Mouse (Mus musculus) neural tube, embryonic 10.5 days (tissue): Measurements from ENCODE around the gene Rnf8.

Source experiments
- DNase-seq: peaks from one replicate; pipeline ENCODE4 v3.0.0-alpha.2; 2017; ENCODE audit warnings: low spot score; ENCODE audit errors: extremely low spot score

The Rnf8 gene

DNA sequence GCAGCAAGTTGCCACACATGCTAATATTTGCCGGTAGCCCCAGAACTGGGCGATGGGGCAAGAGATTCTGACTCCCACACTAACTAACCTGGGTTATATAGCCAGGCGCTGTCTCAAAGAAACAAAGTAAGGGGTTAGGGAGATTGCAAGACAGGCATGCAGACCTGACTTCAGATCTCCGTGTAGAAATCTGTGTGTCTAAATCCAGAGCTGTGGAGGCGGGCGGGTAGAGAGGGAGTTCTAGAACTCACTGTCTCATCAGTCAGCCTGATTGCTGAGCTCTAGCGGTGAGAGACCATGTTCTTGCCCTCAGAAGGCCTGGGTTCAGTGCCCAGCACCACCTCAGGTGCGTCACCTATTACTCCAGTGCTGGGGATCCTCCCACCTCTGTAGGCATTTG, 8.9 kb downstream of the Rnf8 start:
- no peak for DNase-seq

DNA sequence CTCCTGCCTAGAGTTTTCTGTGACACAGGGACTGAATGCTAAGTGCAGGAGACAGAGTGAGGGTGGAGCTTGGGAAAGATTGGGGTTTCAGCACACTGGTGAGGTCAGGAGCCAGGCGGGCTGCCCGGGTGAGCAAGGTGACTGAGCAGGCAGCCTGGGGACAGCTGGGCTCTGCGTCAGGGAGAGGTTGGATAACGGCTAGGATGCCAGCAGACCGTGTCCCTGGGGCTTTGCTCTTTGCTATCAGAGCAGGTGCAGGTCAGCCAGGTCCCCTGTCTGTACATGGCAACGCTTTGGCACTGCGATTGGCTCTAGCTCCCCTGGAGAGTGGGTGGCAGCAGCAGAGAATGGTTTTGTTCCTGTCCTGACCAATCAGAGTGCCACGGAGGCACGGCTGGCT, 12.7 kb downstream of the Rnf8 start:
- no peak for DNase-seq

GRCm38 (mm10) chr17:29628946-29629345, 14.4 kb downstream of the Rnf8 start:
- DNase-seq: no peak

DNA sequence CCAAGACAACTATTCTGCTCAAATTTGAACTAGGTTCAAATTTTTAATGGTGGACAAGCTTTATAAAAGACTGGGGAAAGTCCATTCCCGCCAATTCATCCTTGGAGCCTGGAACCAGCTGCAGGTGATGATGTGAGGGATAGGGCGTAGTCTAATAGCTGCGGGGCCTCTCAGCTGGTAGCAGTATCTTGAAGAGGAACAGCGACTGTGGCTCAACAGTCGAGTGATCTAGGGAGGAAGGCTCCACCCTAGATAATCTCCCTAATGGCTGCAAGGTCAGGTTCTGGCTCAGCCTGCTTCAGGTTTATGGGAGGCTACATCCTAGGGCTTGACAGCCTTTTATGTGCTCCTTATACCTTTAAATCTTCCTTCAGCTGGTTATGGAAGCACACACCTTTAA, 15.0 kb downstream of the Rnf8 start:
- DNase-seq: no peak

DNA sequence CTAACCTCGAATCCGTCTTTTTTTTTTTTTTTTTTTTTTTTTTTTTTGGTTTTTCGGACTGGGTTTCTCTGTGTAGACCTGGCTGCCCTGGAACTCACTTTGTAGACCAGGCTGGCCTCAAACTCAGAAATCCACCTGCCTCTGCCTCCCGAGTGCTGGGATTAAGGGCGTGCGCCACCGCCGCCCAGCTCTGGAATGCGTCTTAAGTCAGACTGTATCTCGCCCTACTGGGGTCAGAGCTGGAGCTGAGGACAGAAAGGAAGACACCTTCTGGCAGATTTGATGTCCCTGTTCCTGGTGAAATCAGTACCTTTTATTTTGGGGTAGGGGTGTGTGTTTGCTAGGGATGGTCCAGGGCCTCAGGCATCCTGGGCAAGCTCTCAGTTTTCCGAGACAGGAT, 17.7 kb downstream of the Rnf8 start:
- no peak for DNase-seq

DNA sequence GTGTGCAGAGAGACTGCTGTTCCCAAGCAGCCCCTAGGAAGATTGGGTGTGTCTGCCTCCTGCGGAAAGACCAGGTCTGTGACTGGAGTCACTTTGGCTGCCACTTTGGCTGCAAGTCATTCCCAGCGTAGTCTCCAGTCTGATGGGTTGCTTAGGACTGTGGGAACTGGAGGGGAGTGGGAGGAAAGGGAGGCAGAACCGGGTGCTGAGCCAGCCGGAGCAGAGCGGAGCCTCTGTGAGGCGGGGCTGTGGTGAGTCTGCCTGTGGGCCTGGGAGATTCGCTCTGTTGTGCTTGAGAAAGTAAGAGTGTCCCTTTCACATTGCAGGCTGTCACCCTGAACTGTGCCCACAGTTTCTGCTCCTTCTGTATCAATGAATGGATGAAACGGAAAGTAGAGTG, 20.9 kb downstream of the Rnf8 start:
- no peak for DNase-seq

GRCm38 (mm10) chr17:29636118-29636517, 21.5 kb downstream of the Rnf8 start:
- no peak for DNase-seq

DNA sequence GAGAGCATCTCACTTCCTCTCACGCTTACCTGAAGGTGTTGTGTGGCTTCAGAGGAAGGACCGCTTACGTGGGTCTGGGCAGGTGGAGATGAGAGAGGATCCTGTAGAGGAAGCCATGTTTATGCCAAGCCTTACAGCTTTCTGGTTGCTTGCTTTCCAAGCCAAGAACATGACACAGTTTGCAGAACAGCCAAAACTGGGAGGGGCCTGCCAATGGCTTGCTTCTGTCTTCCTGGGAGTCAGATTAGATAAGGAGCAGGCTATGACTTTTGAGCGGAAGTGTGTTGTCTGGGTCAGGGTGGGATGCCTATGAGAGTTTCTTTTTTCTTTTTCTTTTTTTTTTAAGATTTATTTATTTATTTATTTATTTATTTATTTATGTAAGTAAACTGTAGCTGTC, 22.8 kb downstream of the Rnf8 start:
- no peak for DNase-seq

DNA sequence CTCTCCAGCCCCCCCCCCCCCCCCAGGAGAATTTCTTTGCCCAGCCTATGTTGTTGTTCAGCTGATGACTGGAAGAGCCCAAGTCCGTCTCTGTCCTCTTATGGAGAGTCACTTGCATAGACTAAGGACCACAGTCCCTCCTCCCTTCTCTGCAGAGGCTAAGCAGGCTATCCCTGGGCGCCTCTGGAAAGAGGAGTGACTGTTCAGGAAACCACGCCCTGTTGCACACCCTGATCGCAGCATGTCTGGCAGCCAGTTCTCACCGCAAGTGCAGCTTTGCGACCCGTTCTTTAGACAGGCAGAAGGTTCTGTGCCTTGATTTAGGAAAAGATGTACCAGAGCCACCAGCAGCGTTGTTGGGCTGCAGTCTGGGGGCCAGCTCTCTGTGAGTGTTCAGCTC, 23.3 kb downstream of the Rnf8 start:
- no peak for DNase-seq

GRCm38 (mm10) chr17:29640971-29641370, 26.4 kb downstream of the Rnf8 start:
- no peak for DNase-seq

GRCm38 (mm10) chr17:29642219-29642618, 27.6 kb downstream of the Rnf8 start:
- DNase-seq: no peak

DNA sequence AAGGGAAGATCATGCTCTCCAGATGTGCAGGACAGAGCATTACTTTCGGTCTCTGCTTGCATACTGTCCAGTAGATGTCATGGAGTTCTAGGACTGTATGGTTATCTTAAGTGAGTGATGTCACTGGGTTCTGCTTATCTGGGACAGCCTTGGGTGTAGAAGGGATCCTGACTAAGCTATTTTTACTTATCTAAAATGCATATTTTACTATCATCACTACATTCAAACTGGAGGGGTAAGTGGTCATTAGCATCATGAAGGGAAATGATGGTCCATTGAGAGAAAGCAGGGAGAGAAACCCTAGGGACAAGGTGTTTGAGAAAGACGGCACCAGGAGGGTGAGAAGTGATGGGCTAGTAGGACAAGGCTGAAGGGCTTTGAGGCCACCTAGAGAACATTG, 43.7 kb downstream of the Rnf8 start:
- no peak for DNase-seq

DNA sequence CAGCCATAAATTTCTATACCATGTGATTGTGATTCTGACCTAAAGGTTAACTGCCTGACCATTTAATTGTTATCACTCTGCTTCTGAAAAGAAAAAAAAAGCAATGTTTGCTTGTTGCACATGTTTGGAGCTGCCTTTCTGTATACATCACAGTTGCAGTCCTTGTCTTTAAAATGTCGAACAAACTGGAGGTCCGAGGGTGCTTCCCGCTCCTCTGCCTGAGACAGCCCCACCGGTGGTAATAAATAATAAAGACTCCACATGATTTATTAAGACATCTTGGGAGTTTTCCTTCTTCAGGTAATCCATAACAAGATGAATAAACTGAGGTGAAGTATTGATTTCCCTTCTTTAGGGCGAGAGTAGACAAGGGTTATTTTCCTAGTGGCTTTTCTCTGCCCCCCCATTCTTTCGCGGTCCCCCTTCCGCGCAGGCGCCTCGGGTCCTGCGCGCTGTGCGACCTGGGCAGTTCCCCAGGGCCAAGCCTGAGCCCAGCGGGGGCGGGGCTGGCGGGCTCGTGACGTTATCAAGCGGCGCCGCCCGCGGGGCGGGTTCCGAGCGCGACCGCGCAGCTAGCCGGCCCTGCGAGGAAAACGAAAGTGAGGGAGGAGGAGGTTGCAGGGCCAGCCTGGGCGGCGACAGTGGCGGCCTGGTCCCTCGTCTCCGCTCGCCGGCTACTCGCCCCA, 45.6 kb downstream of the Rnf8 start, which contains the start of gene Cmtr1:
Gene Cmtr1 (plus strand): TSS at position 520 of the 686 bp plus-strand sequence.
- DNase-seq: peak; percentile 95

GRCm38 (mm10) chr17:29660762-29661391, 46.3 kb downstream of the Rnf8 start:
- DNase-seq: no peak

DNA sequence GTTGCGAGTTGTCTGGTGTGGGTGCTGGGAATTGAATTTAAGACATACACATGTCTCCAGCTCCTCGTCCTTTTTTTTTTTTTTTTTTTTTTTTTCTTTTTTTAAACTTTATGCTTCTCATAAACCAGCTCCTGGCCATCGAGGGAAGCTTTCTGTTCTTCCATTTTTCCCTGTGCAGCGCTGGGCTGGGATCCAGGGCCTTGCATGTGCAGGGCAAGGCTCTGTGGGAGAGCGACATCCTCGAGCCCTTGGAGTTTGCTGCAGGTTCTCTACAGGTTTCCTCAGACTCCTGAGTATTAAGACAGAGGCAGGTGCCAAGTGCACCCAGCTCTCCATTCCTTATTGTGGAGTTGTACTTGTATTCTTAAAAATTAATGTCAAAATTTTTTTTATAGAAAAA, 47.6 kb downstream of the Rnf8 start:
- no peak for DNase-seq

GRCm38 (mm10) chr17:29668051-29668986, 53.7 kb downstream of the Rnf8 start:
- DNase-seq: no peak

DNA sequence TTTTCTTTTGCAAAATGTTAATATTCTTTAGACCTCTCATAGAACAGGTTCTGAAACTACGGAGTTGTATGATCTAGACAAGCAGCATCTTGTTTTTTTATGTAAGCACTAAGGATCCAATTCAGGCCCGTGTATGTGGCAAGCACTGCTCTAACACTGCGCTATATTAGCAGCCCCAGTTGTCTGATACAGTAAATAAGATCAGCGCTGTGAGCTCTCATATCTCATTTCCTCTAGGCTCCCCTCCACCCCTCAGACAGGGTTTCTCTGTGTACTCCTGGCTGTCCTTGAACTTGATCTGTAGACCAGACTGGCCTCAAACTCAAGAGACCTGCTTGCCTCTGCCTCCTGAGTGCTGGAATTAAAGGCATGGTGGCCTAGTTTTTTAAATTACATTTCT, 54.4 kb downstream of the Rnf8 start:
- DNase-seq: no peak

DNA sequence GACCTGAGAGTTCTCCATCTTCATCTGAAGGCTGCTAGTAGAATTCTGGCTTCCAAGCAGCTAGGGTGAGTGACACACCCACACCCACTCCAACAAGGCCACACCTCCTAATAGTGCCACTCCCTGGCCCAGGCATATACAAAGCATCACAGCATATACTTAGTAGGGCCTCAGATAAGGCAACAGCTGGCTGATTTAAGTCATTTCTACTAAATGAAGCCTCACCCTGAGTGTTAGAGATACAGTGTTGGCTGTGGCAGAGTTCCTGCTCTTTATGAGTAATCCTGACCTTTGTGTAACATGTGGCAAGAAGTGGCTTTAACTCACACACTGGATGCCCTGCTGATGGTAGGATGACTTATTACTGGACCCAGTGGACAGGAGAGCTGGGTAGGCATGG, 55.3 kb downstream of the Rnf8 start:
- DNase-seq: no peak

DNA sequence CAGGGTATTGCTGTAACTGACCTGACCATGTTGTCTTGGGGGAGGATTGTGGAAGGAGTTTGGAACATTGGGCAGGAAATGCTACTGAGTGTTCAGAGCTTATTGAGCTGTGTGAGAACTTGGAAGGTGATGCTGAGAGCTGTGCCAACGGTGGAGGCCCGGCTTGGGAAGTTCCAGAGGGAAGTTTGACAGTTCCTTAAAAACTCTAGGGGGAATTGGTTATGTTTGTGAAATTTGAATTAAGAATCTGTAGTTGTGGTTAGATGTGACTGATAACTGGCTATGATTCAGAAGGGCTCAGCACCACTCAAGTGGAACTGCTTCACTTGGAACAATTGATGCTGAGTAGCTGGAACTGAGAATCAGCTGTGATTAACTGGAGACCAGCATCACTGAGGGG, 56.4 kb downstream of the Rnf8 start:
- DNase-seq: no peak

DNA sequence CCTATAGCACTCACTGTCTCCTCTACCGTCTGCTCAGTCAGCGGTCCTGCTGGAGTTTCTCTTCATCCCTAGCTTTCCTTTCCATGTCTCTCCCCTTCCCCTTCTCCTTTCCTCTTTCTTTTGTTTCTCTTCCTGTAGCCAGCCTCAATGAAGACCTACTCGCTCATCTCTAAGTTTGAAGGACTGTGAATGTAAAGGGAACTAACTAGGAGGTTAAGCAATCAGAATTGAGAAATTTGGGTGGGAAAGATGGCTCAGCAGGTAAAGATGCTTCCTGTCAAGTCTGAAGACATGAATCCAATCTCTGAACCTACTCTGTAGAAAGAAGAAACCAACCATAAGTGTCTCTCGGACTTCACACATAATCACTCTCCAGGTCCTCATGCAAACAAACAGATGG, 58.7 kb downstream of the Rnf8 start:
- DNase-seq: no peak

- no peak for DNase-seq
These were observed 63.9 kb downstream of the Rnf8 start for GRCm38 (mm10) chr17:29678526-29678925.
